Comparison of ENCODE assay signal across 15 mouse cellular contexts in the genomic region with DNA sequence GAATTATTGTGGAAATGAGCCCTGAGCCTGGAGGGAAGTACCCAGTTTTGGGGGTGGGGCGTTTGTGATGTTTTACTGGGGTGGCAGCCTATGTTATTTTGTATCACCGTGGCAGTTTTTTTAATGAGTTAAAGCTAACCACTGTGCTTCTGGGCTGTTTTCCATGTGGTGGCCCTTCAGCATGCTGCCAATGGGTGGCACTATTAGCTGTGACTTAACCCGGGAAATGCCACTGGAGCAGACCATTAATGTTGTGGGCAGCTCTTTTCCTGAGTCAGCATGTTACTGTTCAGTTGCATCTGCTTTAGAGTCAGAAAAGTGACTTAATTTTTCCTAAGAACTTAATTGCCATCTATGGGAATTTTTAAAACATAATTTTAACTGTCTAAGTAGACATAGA. TPM values are rescaled to one million over a fixed set of nuclear protein-coding genes. Genes with fewer than 3 reads are reported as not detected.
DNase-seq lines count a peak whose midpoint lies in the region; ATAC-seq and TF ChIP-seq lines count a peak whose summit lies in the region.
"Had no signal": no experiment of that assay in that cellular context is flagged by ENCODE, and none has a peak within 500 bp of the region (broad histone marks: within the 10 kb centered on the region; RNA-seq: fewer than 3 reads in every experiment).

No protein-coding gene starts in this region.

- 64% methylated on average over 3 of the region's 3 CpGs for WGBS in kidney, postnatal 0 days
- 39% methylated on average over 3 of the region's 3 CpGs for WGBS in bone marrow, adult 2 months
- 75% methylated on average over 3 of the region's 3 CpGs for WGBS in liver, embryonic 11.5 days
- 79% methylated on average over 3 of the region's 3 CpGs for WGBS in forebrain, embryonic 11.5 days
- WGBS in heart, embryonic 11.5 days (ENCODE audit: insufficient replicate concordance): 70% methylated on average over 3 of the region's 3 CpGs

- no peak for DNase-seq in kidney, postnatal 0 days (ENCODE audit: low spot score)
- DNase-seq in kidney, postnatal 14 days: no peak
- peak; percentile 68 for DNase-seq in 416B (ENCODE audit: low read depth)
- DNase-seq in liver, embryonic 11.5 days (ENCODE audit: low spot score): no peak
- DNase-seq in neural tube, embryonic 10.5 days (ENCODE audit: extremely low spot score, low spot score): no peak
- no peak for DNase-seq in forebrain, embryonic 11.5 days (ENCODE audit: low spot score)
- DNase-seq: adrenal gland, adult 8-10 months; heart, adult 11 months; heart, postnatal 36 days; lung, postnatal 36 days; right cerebral cortex, postnatal 4 days had no signal

- no peak for ATAC-seq in kidney, postnatal 0 days (replicated peaks; ENCODE audit: low FRiP score, low read depth)
- ATAC-seq in liver, embryonic 11.5 days (replicated peaks; ENCODE audit: low FRiP score): no peak
- ATAC-seq in forebrain, embryonic 11.5 days (replicated peaks; ENCODE audit: low FRiP score): no peak
- no peak for ATAC-seq in heart, embryonic 11.5 days (replicated peaks; ENCODE audit: insufficient number of reproducible peaks, low FRiP score, low TSS enrichment)
- ATAC-seq: intestine, embryonic 16.5 days had no signal

- no peak for TF ChIP-seq POLR2A in bone marrow, adult 2 months (IDR thresholded peaks at IDR 0.05; ENCODE audit: borderline replicate concordance, control insufficient read depth, low read depth, low read length)

- peak; percentile 26; the same call in 1 of the 2 replicates for TF ChIP-seq CTCF in kidney, postnatal 0 days (IDR thresholded peaks at IDR 0.05; ENCODE audit: low read depth)
- TF ChIP-seq CTCF in bone marrow, adult 2 months (IDR thresholded peaks at IDR 0.05; ENCODE audit: control insufficient read depth, insufficient read depth, low read length): peak; percentile 39; the same call in 1 of the 2 replicates

- H3K9me3 ChIP-seq in kidney, postnatal 0 days (replicated peaks; ENCODE audit: low read length): no peaks in the 10 kb centered on the region
- no peaks in the 10 kb centered on the region for H3K9me3 ChIP-seq in liver, embryonic 11.5 days (ENCODE audit: control insufficient read depth, low read length)
- H3K9me3 ChIP-seq in forebrain, embryonic 11.5 days (ENCODE audit: control insufficient read depth, low read length): no peaks in the 10 kb centered on the region
- no peaks in the 10 kb centered on the region for H3K9me3 ChIP-seq in heart, embryonic 11.5 days (replicated peaks; ENCODE audit: control insufficient read depth, low read length)
- H3K9me3 ChIP-seq: limb, embryonic 10.5 days had no signal

- H3K27me3 ChIP-seq in kidney, postnatal 0 days (ENCODE audit: insufficient read depth, low read length): no peaks in the 10 kb centered on the region
- no peaks in the 10 kb centered on the region for H3K27me3 ChIP-seq in liver, embryonic 11.5 days (replicated peaks; ENCODE audit: control insufficient read depth, insufficient read depth, low read length)
- H3K27me3 ChIP-seq in forebrain, embryonic 11.5 days (ENCODE audit: control insufficient read depth, insufficient read depth, low read length): no peaks in the 10 kb centered on the region
- no peaks in the 10 kb centered on the region for H3K27me3 ChIP-seq in heart, embryonic 11.5 days (ENCODE audit: control insufficient read depth, insufficient read depth, low read length)

- no peak overlapping the region for H3K4me2 ChIP-seq in kidney, postnatal 0 days (ENCODE audit: low read length)
- H3K4me2 ChIP-seq in liver, embryonic 11.5 days: peak overlapping the region; percentile 85
- H3K4me2 ChIP-seq in forebrain, embryonic 11.5 days (ENCODE audit: low read depth, low read length, severe bottlenecking): no peak overlapping the region
- no peak overlapping the region for H3K4me2 ChIP-seq in heart, embryonic 11.5 days

- no peak overlapping the region for H3K27ac ChIP-seq in kidney, postnatal 0 days
- no peak overlapping the region; the same call in 1 of the 2 replicates for H3K27ac ChIP-seq in bone marrow, adult 2 months (ENCODE audit: control insufficient read depth, insufficient read depth, low read depth, low read length, poor library complexity)
- H3K27ac ChIP-seq in liver, embryonic 11.5 days (ENCODE audit: low read depth, low read length): peak overlapping the region; percentile 26; the same call in 1 of the 2 replicates
- H3K27ac ChIP-seq in forebrain, embryonic 11.5 days (ENCODE audit: low read depth, low read length): no peak overlapping the region
- no peak overlapping the region for H3K27ac ChIP-seq in heart, embryonic 11.5 days (ENCODE audit: low read depth, low read length)

- H3K4me1 ChIP-seq in kidney, postnatal 0 days (replicated peaks; ENCODE audit: insufficient read depth, low read length): peaks cover 10% of the 10 kb centered on the region
- peaks cover 19% of the 10 kb centered on the region for H3K4me1 ChIP-seq in bone marrow, adult 2 months (ENCODE audit: control insufficient read depth, insufficient read depth, low read length)
- H3K4me1 ChIP-seq in liver, embryonic 11.5 days (replicated peaks; ENCODE audit: control insufficient read depth, insufficient read depth, low read length): peaks cover 79% of the 10 kb centered on the region
- peaks cover 3% of the 10 kb centered on the region for H3K4me1 ChIP-seq in forebrain, embryonic 11.5 days (replicated peaks; ENCODE audit: control insufficient read depth, insufficient read depth, low read length)
- H3K4me1 ChIP-seq in heart, embryonic 11.5 days (ENCODE audit: control insufficient read depth, insufficient read depth, low read length): peaks cover 41% of the 10 kb centered on the region

- H3K4me3 ChIP-seq in kidney, postnatal 0 days (replicated peaks; ENCODE audit: low read depth, low read length): no peak overlapping the region
- H3K4me3 ChIP-seq in bone marrow, adult 2 months (replicated peaks; ENCODE audit: control insufficient read depth, low read depth, low read length): no peak overlapping the region
- H3K4me3 ChIP-seq in liver, embryonic 11.5 days (ENCODE audit: low read depth, low read length): no peak overlapping the region
- H3K4me3 ChIP-seq in forebrain, embryonic 11.5 days (ENCODE audit: low read depth, low read length): no peak overlapping the region
- H3K4me3 ChIP-seq in heart, embryonic 11.5 days (ENCODE audit: low read depth, low read length): no peak overlapping the region
- H3K4me3 ChIP-seq: limb, embryonic 10.5 days had no signal

- H3K36me3 ChIP-seq in kidney, postnatal 0 days (ENCODE audit: insufficient read depth, low read length): 0 out of 2 replicates have a peak, but pooled peaks cover 4% of the 10 kb centered on the region
- H3K36me3 ChIP-seq in liver, embryonic 11.5 days (ENCODE audit: control insufficient read depth, insufficient read depth, low read length): peaks cover 12% of the 10 kb centered on the region; the same call in 1 of the 2 replicates
- no peaks in the 10 kb centered on the region for H3K36me3 ChIP-seq in forebrain, embryonic 11.5 days (ENCODE audit: control insufficient read depth, insufficient read depth, low read length)
- H3K36me3 ChIP-seq in heart, embryonic 11.5 days (ENCODE audit: control insufficient read depth, insufficient read depth, low read length): peaks cover 6% of the 10 kb centered on the region; the same call in 1 of the 2 replicates

- H3K9ac ChIP-seq in kidney, postnatal 0 days (ENCODE audit: low read depth, low read length): no peak overlapping the region
- H3K9ac ChIP-seq in liver, embryonic 11.5 days (ENCODE audit: low read depth, low read length): no peak overlapping the region
- no peak overlapping the region for H3K9ac ChIP-seq in forebrain, embryonic 11.5 days (ENCODE audit: low read length)
- H3K9ac ChIP-seq in heart, embryonic 11.5 days (ENCODE audit: low read depth, low read length): no peak overlapping the region

RNA-seq across cellular contexts. Expression of a gene that starts 5.5 kb away (rescaled TPM):
- 21.8 and 23.6 TPM in 2 replicates for polyA plus RNA-seq in kidney, postnatal 0 days (2015; fragmentation: Nextera tagmentation; extraction: Ambion mirVana)
- polyA plus RNA-seq in bone marrow, adult 2 months (2011; ENCODE audit: insufficient read depth, insufficient read length, low replicate concordance, missing spikeins): 92.1 and 108 TPM in 2 replicates
- polyA plus RNA-seq in liver, embryonic 11.5 days (2014; fragmentation: Nextera tagmentation; extraction: Ambion mirVana): 81.9 and 84.0 TPM in 2 replicates
- polyA plus RNA-seq in forebrain, embryonic 11.5 days (2014; fragmentation: Nextera tagmentation; extraction: Ambion mirVana): 64.3 and 68.0 TPM in 2 replicates
- 26.0 and 26.6 TPM in 2 replicates for polyA plus RNA-seq in heart, embryonic 11.5 days (2014; fragmentation: Nextera tagmentation; extraction: Ambion mirVana)
